Mouse (Mus musculus): ENCODE results near the gene Asl. TPM values are rescaled to one million over a fixed set of nuclear protein-coding genes. Genes with fewer than 3 reads are reported as not detected.

The Asl gene
- polyA plus RNA-seq, 1 experiment from 2014 or later: 291 TPM

DNA sequence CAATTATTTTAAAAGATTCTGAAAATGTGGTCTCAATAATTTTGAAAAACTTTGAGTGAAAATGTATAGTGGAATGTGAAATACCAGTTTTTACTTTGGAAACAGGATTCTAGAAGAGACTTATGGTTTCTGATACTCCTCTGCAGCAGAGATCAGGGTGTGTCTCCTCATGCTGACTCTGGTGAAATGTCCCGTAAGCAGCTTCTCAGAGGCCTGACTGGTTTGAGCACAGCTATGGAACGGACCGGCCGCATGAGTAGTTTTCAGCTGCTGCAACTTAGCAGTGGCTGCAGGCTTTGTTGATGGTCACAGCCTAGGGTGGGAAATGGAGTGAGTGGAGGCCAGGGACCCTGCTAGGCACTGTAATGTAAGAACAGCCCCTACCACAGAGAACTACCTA is 51.3 kb downstream of the Asl start:
- H3K27ac ChIP-seq (ENCODE audit: low read depth): peak overlapping the region; percentile 74
- H3K4me1 ChIP-seq (ENCODE audit: insufficient read depth): peaks cover 38% of the 10 kb centered on the region

DNA sequence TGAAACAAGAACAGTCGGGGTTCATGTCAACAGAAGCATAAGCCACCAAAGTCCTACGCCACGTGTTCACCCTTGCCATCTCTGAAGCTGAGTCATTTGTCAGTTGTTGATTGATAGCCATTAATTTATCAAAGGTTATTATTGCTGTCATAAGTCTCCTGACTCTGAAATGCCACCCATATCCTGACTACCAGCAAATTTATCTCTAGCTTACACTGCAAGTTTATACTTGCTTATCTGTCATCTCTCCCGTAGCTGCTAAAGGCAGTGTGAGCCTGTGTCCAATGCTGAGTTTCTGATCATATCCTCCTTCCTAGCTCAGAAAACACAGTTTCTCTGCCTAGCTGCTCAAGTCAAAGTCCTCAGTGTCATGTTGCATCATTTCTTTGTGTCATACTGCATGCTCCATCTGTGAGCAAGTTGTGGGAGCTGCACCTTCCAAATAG is 54.2 kb downstream of the Asl start:
- 30% methylated on average over 4 of the region's 4 CpGs for WGBS (ENCODE audit: insufficient replicate concordance)
- Histone ChIP-seq H3K9me3 (ENCODE audit: low read length) (no peaks in the 10 kb centered on the region), H3K4me2 (ENCODE audit: low read depth, low read length) (peak overlapping the region; percentile 6), H3K9ac (replicated peaks) (0 out of 2 replicates have a peak overlapping the region, but pooled peaks have one; percentile 11), H3K4me3 (ENCODE audit: low read depth, low read length) (no peak overlapping the region), H3K27ac (ENCODE audit: low read depth) (peak overlapping the region; percentile 89), H3K36me3 (replicated peaks; ENCODE audit: insufficient read depth, low read length) (peaks cover 16% of the 10 kb centered on the region), H3K4me1 (ENCODE audit: insufficient read depth) (peaks cover 35% of the 10 kb centered on the region), H3K27me3 (ENCODE audit: insufficient read depth, low read length) (no peaks in the 10 kb centered on the region)
- ATAC-seq: peak; percentile 81
- DNase-seq: peak; percentile 28
- TF ChIP-seq CTCF (IDR thresholded peaks at IDR 0.05; ENCODE audit: low read depth) (no peak), EP300 (IDR thresholded peaks at IDR 0.05; ENCODE audit: low read depth) (peak; percentile 93)

More for the DNA sequence above, 51.3 kb downstream of the Asl start:
- Histone ChIP-seq H3K36me3 (replicated peaks; ENCODE audit: insufficient read depth, low read length) (peaks cover 5% of the 10 kb centered on the region; the same call in 1 of the 2 replicates), H3K9ac (replicated peaks) (peak overlapping the region; percentile 5), H3K27me3 (ENCODE audit: insufficient read depth, low read length) (no peaks in the 10 kb centered on the region), H3K4me2 (ENCODE audit: low read depth, low read length) (peak overlapping the region; percentile 15; the same call in 1 of the 2 replicates), H3K4me3 (ENCODE audit: low read depth, low read length) (no peak overlapping the region), H3K9me3 (ENCODE audit: low read length) (no peaks in the 10 kb centered on the region)
- TF ChIP-seq CTCF (IDR thresholded peaks at IDR 0.05; ENCODE audit: low read depth): no peak
- TF ChIP-seq EP300 (IDR thresholded peaks at IDR 0.05; ENCODE audit: low read depth): no peak
- DNase-seq (no peak), ATAC-seq (peak; percentile 35; the same call in 1 of the 2 replicates)
- 72% methylated on average over 4 of the region's 4 CpGs for WGBS (ENCODE audit: insufficient replicate concordance)

DNA sequence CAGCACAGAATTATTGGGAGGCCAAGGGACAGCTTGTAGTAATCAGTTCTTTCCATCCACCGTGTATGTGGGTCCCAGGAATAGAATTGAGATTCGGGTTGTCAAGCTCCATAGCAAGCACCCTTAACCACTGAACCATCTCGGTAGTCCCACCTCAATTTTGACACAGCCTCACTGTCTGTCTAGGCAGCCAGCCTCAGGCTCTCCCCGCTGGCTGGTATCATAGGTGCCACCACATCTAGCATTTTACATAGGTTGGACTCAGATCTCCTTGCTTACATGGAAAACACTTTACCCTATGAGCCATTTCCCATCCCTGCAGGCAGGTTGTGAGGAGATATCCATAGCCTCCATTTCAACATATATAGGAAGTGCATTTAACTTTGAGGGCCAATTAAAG is 54.7 kb downstream of the Asl start:
- Histone ChIP-seq H3K27ac (ENCODE audit: low read depth) (peak overlapping the region; percentile 89), H3K4me2 (ENCODE audit: low read depth, low read length) (peak overlapping the region; percentile 6; the same call in 1 of the 2 replicates)
- 68% methylated on average over 4 of the region's 4 CpGs for WGBS (ENCODE audit: insufficient replicate concordance)

DNA sequence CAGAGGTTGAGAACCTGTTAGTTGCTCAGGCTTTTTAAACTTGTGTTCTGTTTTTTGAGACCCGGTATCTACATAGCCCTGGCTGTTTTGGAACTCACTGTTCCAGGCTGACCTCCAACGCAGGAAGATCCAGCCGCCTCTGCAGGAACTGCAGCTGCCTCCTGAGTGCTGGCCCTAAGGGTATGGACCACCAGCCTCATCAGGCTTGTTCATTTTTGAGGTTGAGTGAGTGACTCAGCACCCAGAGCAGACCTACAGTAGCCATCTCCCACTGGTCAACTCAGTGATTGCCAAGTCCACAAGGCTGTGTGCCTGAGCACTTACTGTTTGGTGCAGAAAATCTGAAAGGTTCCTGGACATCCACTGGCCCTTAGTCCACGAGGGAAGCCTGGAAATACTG is 57.6 kb downstream of the Asl start:
- DNase-seq: no peak
- no peaks in the 10 kb centered on the region for H3K9me3 ChIP-seq (ENCODE audit: low read length)
- H3K9ac ChIP-seq (replicated peaks): no peak overlapping the region
- peaks cover 22% of the 10 kb centered on the region for H3K4me1 ChIP-seq (ENCODE audit: insufficient read depth)
- no peak for ATAC-seq
- H3K4me2 ChIP-seq (ENCODE audit: low read depth, low read length): no peak overlapping the region
- H3K27me3 ChIP-seq (ENCODE audit: insufficient read depth, low read length): no peaks in the 10 kb centered on the region
- H3K36me3 ChIP-seq (replicated peaks; ENCODE audit: insufficient read depth, low read length): peaks cover 16% of the 10 kb centered on the region
- no peak overlapping the region for H3K4me3 ChIP-seq (ENCODE audit: low read depth, low read length)
- H3K27ac ChIP-seq (ENCODE audit: low read depth): 0 out of 2 replicates have a peak overlapping the region, but pooled peaks have one; percentile 11
- 75% methylated on average over 4 of the region's 4 CpGs for WGBS (ENCODE audit: insufficient replicate concordance)
- no peak for TF ChIP-seq CTCF (IDR thresholded peaks at IDR 0.05; ENCODE audit: low read depth)
- TF ChIP-seq EP300 (IDR thresholded peaks at IDR 0.05; ENCODE audit: low read depth): no peak

More for the DNA sequence above, 54.7 kb downstream of the Asl start:
- no peak overlapping the region for H3K4me3 ChIP-seq (ENCODE audit: low read depth, low read length)
- no peaks in the 10 kb centered on the region for H3K9me3 ChIP-seq (ENCODE audit: low read length)
- peak overlapping the region; percentile 24; the same call in 1 of the 2 replicates for H3K9ac ChIP-seq (replicated peaks)
- H3K36me3 ChIP-seq (replicated peaks; ENCODE audit: insufficient read depth, low read length): peaks cover 16% of the 10 kb centered on the region
- no peak for DNase-seq
- peaks cover 30% of the 10 kb centered on the region for H3K4me1 ChIP-seq (ENCODE audit: insufficient read depth)
- no peaks in the 10 kb centered on the region for H3K27me3 ChIP-seq (ENCODE audit: insufficient read depth, low read length)
- TF ChIP-seq EP300 (IDR thresholded peaks at IDR 0.05; ENCODE audit: low read depth) (no peak), CTCF (IDR thresholded peaks at IDR 0.05; ENCODE audit: low read depth) (no peak)
- ATAC-seq: peak; percentile 7; the same call in 1 of the 2 replicates

- Histone ChIP-seq H3K27ac (ENCODE audit: low read depth) (peak overlapping the region; percentile 67), H3K27me3 (ENCODE audit: insufficient read depth, low read length) (no peaks in the 10 kb centered on the region), H3K36me3 (replicated peaks; ENCODE audit: insufficient read depth, low read length) (peaks cover 11% of the 10 kb centered on the region), H3K9me3 (ENCODE audit: low read length) (no peaks in the 10 kb centered on the region), H3K4me3 (ENCODE audit: low read depth, low read length) (no peak overlapping the region), H3K4me1 (ENCODE audit: insufficient read depth) (peaks cover 3% of the 10 kb centered on the region), H3K9ac (replicated peaks) (no peak overlapping the region), H3K4me2 (ENCODE audit: low read depth, low read length) (no peak overlapping the region)
- ATAC-seq (peak; percentile 67), DNase-seq (no peak)
- WGBS (ENCODE audit: insufficient replicate concordance): 65% methylated on average over 7 of the region's 7 CpGs
- TF ChIP-seq CTCF (IDR thresholded peaks at IDR 0.05; ENCODE audit: low read depth): no peak
- no peak for TF ChIP-seq EP300 (IDR thresholded peaks at IDR 0.05; ENCODE audit: low read depth)
Measured at GRCm38 (mm10) chr5:129968417-129968816, 60.6 kb downstream of the Asl start.

GRCm38 (mm10) chr5:129966448-129966847 is 62.6 kb downstream of the Asl start:
- H3K9me3 ChIP-seq (ENCODE audit: low read length): no peaks in the 10 kb centered on the region
- ATAC-seq: no peak
- no peak overlapping the region for H3K9ac ChIP-seq (replicated peaks)
- no peak for TF ChIP-seq CTCF (IDR thresholded peaks at IDR 0.05; ENCODE audit: low read depth)
- no peak for TF ChIP-seq EP300 (IDR thresholded peaks at IDR 0.05; ENCODE audit: low read depth)
- 90% methylated on average over 3 of the region's 3 CpGs for WGBS (ENCODE audit: insufficient replicate concordance)
- H3K4me2 ChIP-seq (ENCODE audit: low read depth, low read length): no peak overlapping the region
- no peak overlapping the region for H3K4me3 ChIP-seq (ENCODE audit: low read depth, low read length)
- peaks cover 3% of the 10 kb centered on the region for H3K4me1 ChIP-seq (ENCODE audit: insufficient read depth)
- no peak for DNase-seq
- H3K27me3 ChIP-seq (ENCODE audit: insufficient read depth, low read length): no peaks in the 10 kb centered on the region
- H3K27ac ChIP-seq (ENCODE audit: low read depth): no peak overlapping the region
- peaks cover under 1% of the 10 kb centered on the region for H3K36me3 ChIP-seq (replicated peaks; ENCODE audit: insufficient read depth, low read length)

All from liver, postnatal 0 days (tissue).